Mouse (Mus musculus) megakaryocyte, embryonic 14.5 days (primary cell): ENCODE data around the gene Hipk2.

Experiments
- FLI1 ChIP-seq: IDR thresholded peaks from 2 replicates; pipeline ENCODE4 v1.6.1; 2012; ENCODE audit warnings: low read length, inconsistent platforms, mixed read lengths
- GATA1 ChIP-seq: IDR thresholded peaks from 3 replicates; pipeline ENCODE4 v1.6.1; 2012; ENCODE audit warnings: mixed read lengths, low read length, inconsistent platforms, borderline replicate concordance

DNA sequence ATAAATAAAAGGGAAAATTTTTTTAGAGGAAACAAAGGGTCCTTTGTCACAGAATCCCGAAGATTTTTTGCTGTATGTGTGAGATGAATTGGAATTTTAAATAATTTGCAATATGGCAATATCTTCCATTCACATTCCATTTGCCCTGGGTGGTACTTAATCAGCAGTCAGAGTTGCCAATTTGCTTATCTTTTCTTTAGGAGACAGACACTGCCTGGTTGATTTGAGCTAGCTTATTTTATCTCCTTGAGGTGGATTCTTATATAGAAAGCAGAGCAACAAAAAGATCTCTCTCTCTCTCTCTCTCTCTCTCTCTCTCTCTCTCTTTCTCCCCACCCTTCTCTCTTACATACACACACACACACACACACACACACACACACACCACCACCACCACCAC lies 9.2 kb upstream of the Hipk2 start:
- TF ChIP-seq GATA1 (no peak), FLI1 (no peak)
